Comparison of ENCODE assay signal across 1 mouse cellular context in genomic region chr1:87175852-87176292, GRCm38 (mm10).
TF ChIP-seq lines count a peak whose summit lies in the region.

No protein-coding gene starts in this region.

TF ChIP-seq in MEL, 35 proteins besides CTCF, POLR2A, EP300 and RAD21 (continued from another document):
- no peak for TF ChIP-seq ZKSCAN1 (IDR thresholded peaks at IDR 0.05; ENCODE audit: low read depth, low read length)
